Mouse (Mus musculus) hindbrain, embryonic 14.5 days (tissue): ENCODE results near the gene Fam110a. TPM values are rescaled to one million over a fixed set of nuclear protein-coding genes. Genes with fewer than 3 reads are reported as not detected.

Experiments used
- ATAC-seq: fragments of 200-750 bp; cut with Nextera tagmentation; 2 replicates; pipeline ENCODE4 v1.8.0; 2017; ENCODE audit warnings: moderate number of reproducible peaks, mild to moderate bottlenecking, moderate TSS enrichment, moderate library complexity; ENCODE audit not compliant: low FRiP score
- DNase-seq: peaks from one replicate; pipeline ENCODE4 v3.0.0-alpha.2; 2015; ENCODE audit warnings: low spot score
- H3K27ac ChIP-seq: fragments of 300-500 bp; sonication (generic); 2 replicates; pipeline ENCODE4 v1.5.1; 2014; ENCODE audit warnings: mild to moderate bottlenecking, moderate library complexity
- H3K27me3 ChIP-seq: fragments of 300-500 bp; sonication (generic); 2 replicates; pipeline ENCODE4 v1.6.1; 2014; ENCODE audit warnings: mild to moderate bottlenecking, low read length, mixed read lengths; ENCODE audit not compliant: control insufficient read depth, insufficient read depth
- H3K36me3 ChIP-seq: fragments of 300-500 bp; sonication (generic); replicated peaks from 2 replicates; pipeline ENCODE4 v1.6.1; 2014; ENCODE audit not compliant: control insufficient read depth, insufficient read depth
- H3K4me1 ChIP-seq: fragments of 300-500 bp; sonication (generic); replicated peaks from 2 replicates; pipeline ENCODE4 v1.6.1; 2014; ENCODE audit warnings: antibody characterized with exemption, low read length, mixed read lengths; ENCODE audit not compliant: control insufficient read depth, insufficient read depth
- H3K4me2 ChIP-seq: fragments of 300-500 bp; sonication (generic); replicated peaks from 2 replicates; pipeline ENCODE4 v1.6.1; 2014; ENCODE audit warnings: mild to moderate bottlenecking, moderate library complexity
- H3K4me3 ChIP-seq: fragments of 300-500 bp; sonication (generic); replicated peaks from 2 replicates; pipeline ENCODE4 v1.5.1; 2014; ENCODE audit warnings: mild to moderate bottlenecking, low read length
- H3K9ac ChIP-seq: fragments of 300-500 bp; sonication (generic); 2 replicates; pipeline ENCODE4 v1.6.1; 2014
- H3K9me3 ChIP-seq: fragments of 300-500 bp; sonication (generic); 2 replicates; pipeline ENCODE4 v1.6.1; 2016; ENCODE audit warnings: low read length; ENCODE audit not compliant: control insufficient read depth
- WGBS: fragments of 180-500 bp; shearing (Covaris S2); extraction: QIAGEN DNeasy Blood & Tissue Kit; methylation state at CpG from one replicate; pipeline ENCODE4 v1.1.7; 2014; 5-methylcytosine and 5-hydroxymethylcytosine counted together
- polyA plus RNA-seq: library from polyadenylated mRNA; unstranded; fragments of >200 nt; fragmentation: Nextera tagmentation; extraction: Ambion mirVana; gene quantifications from 2 replicates; pipeline ENCODE4 v1.2.1, GENCODE M21; 2014

The Fam110a gene
- polyA plus RNA-seq, 1 experiment from 2014 or later = 42.7 TPM

- no peaks in the 10 kb centered on the region for H3K9me3 ChIP-seq
- peaks cover 53% of the 10 kb centered on the region for H3K4me1 ChIP-seq
- WGBS = 65% methylated on average over 8 of the region's 8 CpGs
- no peak for ATAC-seq
- H3K27me3 ChIP-seq = no peaks in the 10 kb centered on the region
- 0 out of 2 replicates have a peak overlapping the region, but pooled peaks have one; percentile 4 for H3K4me3 ChIP-seq
- no peak for DNase-seq
- no peak overlapping the region for H3K9ac ChIP-seq
- H3K27ac ChIP-seq = no peak overlapping the region
- H3K4me2 ChIP-seq = peak overlapping the region; percentile 71
- H3K36me3 ChIP-seq = no peaks in the 10 kb centered on the region
Observed at GRCm38 (mm10) chr2:151968451-151968850, 11.6 kb downstream of the Fam110a start.

GRCm38 (mm10) chr2:151967792-151968191 lies 12.2 kb downstream of the Fam110a start:
- Histone ChIP-seq H3K27me3 (no peaks in the 10 kb centered on the region), H3K4me1 (peaks cover 48% of the 10 kb centered on the region), H3K4me3 (no peak overlapping the region), H3K27ac (peak overlapping the region; percentile 77), H3K9ac (peak overlapping the region; percentile 18; the same call in 1 of the 2 replicates), H3K9me3 (no peaks in the 10 kb centered on the region), H3K36me3 (no peaks in the 10 kb centered on the region), H3K4me2 (peak overlapping the region; percentile 71)
- ATAC-seq (no peak), DNase-seq (no peak)
- WGBS = 65% methylated on average over 2 of the region's 2 CpGs

- DNase-seq = peak; percentile 58
- 13% methylated on average over 9 of the region's 9 CpGs for WGBS
- H3K9me3 ChIP-seq = no peaks in the 10 kb centered on the region
- H3K9ac ChIP-seq = peak overlapping the region; percentile 18; the same call in 1 of the 2 replicates
- no peaks in the 10 kb centered on the region for H3K36me3 ChIP-seq
- H3K27ac ChIP-seq = peak overlapping the region; percentile 77
- peak overlapping the region; percentile 5 for H3K4me3 ChIP-seq
- ATAC-seq = no peak
- H3K4me1 ChIP-seq = peaks cover 48% of the 10 kb centered on the region
- peak overlapping the region; percentile 71 for H3K4me2 ChIP-seq
- H3K27me3 ChIP-seq = no peaks in the 10 kb centered on the region
Observed at GRCm38 (mm10) chr2:151967176-151967750, 12.8 kb downstream of the Fam110a start.

- ATAC-seq (no peak), DNase-seq (no peak)
- Histone ChIP-seq H3K9ac (no peak overlapping the region), H3K4me1 (peaks cover 25% of the 10 kb centered on the region), H3K27ac (no peak overlapping the region), H3K9me3 (no peaks in the 10 kb centered on the region), H3K36me3 (no peaks in the 10 kb centered on the region), H3K4me2 (no peak overlapping the region), H3K27me3 (no peaks in the 10 kb centered on the region), H3K4me3 (no peak overlapping the region)
- 2% methylated on average over 9 of the region's 9 CpGs for WGBS
Observed at GRCm38 (mm10) chr2:151964052-151964451, 16.0 kb downstream of the Fam110a start.

GRCm38 (mm10) chr2:151963319-151963718 lies 16.7 kb downstream of the Fam110a start:
- Histone ChIP-seq H3K4me3 (no peak overlapping the region), H3K4me1 (peaks cover 18% of the 10 kb centered on the region), H3K4me2 (no peak overlapping the region)

GRCm38 (mm10) chr2:151962474-151962873 lies 17.5 kb downstream of the Fam110a start:
- DNase-seq = peak; percentile 60
- peaks cover 10% of the 10 kb centered on the region for H3K4me1 ChIP-seq
- H3K9ac ChIP-seq = no peak overlapping the region
- H3K36me3 ChIP-seq = no peaks in the 10 kb centered on the region
- no peak overlapping the region for H3K27ac ChIP-seq
- no peak overlapping the region for H3K4me2 ChIP-seq
- 47% methylated on average over 10 of the region's 10 CpGs for WGBS
- no peaks in the 10 kb centered on the region for H3K9me3 ChIP-seq
- peak; percentile 32; the same call in 1 of the 2 replicates for ATAC-seq
- no peaks in the 10 kb centered on the region for H3K27me3 ChIP-seq
- no peak overlapping the region for H3K4me3 ChIP-seq

More at GRCm38 (mm10) chr2:151963319-151963718, 16.7 kb downstream of the Fam110a start:
- Histone ChIP-seq H3K9me3 (no peaks in the 10 kb centered on the region), H3K27me3 (no peaks in the 10 kb centered on the region), H3K36me3 (no peaks in the 10 kb centered on the region), H3K9ac (no peak overlapping the region), H3K27ac (no peak overlapping the region)
- DNase-seq (no peak), ATAC-seq (no peak)
- WGBS = 86% methylated on average over 5 of the region's 5 CpGs

- Histone ChIP-seq H3K4me2 (no peak overlapping the region), H3K36me3 (no peaks in the 10 kb centered on the region), H3K9me3 (no peaks in the 10 kb centered on the region), H3K4me3 (no peak overlapping the region), H3K27me3 (no peaks in the 10 kb centered on the region), H3K9ac (no peak overlapping the region), H3K4me1 (peaks cover 2% of the 10 kb centered on the region; the same call in 1 of the 2 replicates), H3K27ac (no peak overlapping the region)
- no peak for ATAC-seq
- DNase-seq = no peak
- WGBS = 34% methylated on average over 9 of the region's 9 CpGs
Observed at GRCm38 (mm10) chr2:151961284-151962196, 18.5 kb downstream of the Fam110a start.

- H3K27me3 ChIP-seq = no peaks in the 10 kb centered on the region
- no peaks in the 10 kb centered on the region for H3K36me3 ChIP-seq
- no peak overlapping the region for H3K27ac ChIP-seq
- no peak for DNase-seq
- no peak overlapping the region for H3K4me3 ChIP-seq
- 30% methylated on average over 5 of the region's 5 CpGs for WGBS
- ATAC-seq = no peak
- no peaks in the 10 kb centered on the region; the same call in 1 of the 2 replicates for H3K4me1 ChIP-seq
- H3K9me3 ChIP-seq = no peaks in the 10 kb centered on the region
- no peak overlapping the region for H3K4me2 ChIP-seq
- H3K9ac ChIP-seq = no peak overlapping the region
Observed at GRCm38 (mm10) chr2:151959274-151959673, 20.7 kb downstream of the Fam110a start.

- no peaks in the 10 kb centered on the region for H3K36me3 ChIP-seq
- H3K27ac ChIP-seq = no peak overlapping the region
- H3K9me3 ChIP-seq = no peaks in the 10 kb centered on the region
- H3K9ac ChIP-seq = no peak overlapping the region
- no peak overlapping the region for H3K4me3 ChIP-seq
- no peak overlapping the region for H3K4me2 ChIP-seq
- H3K27me3 ChIP-seq = no peaks in the 10 kb centered on the region
- DNase-seq (no peak), ATAC-seq (no peak)
- no peaks in the 10 kb centered on the region for H3K4me1 ChIP-seq
- WGBS = 62% methylated on average over 4 of the region's 4 CpGs
Observed at GRCm38 (mm10) chr2:151956500-151957137, 23.4 kb downstream of the Fam110a start.
